Mouse (Mus musculus) thymus, adult 2 months (tissue): Measurements from ENCODE around the gene Tlk2.

Experiments used
- CTCF ChIP-seq: fragments of 200-500 bp; IDR thresholded peaks from 2 replicates; pipeline ENCODE4 v1.5.1; 2012; ENCODE audit warnings: mild to moderate bottlenecking, control low read depth, low read length, moderate library complexity, borderline replicate concordance; ENCODE audit not compliant: control insufficient read depth, poor library complexity, insufficient read depth; ENCODE audit errors: extremely low read depth
- POLR2A ChIP-seq: fragments of 200-500 bp; IDR thresholded peaks from 2 replicates; pipeline ENCODE4 v1.6.1; 2012; ENCODE audit warnings: mild to moderate bottlenecking, low read length, control low read depth, moderate library complexity; ENCODE audit not compliant: control insufficient read depth, poor library complexity, insufficient read depth; ENCODE audit errors: extremely low read depth

- TF ChIP-seq CTCF, result no peak
- no peak for TF ChIP-seq POLR2A
Measured at GRCm38 (mm10) chr11:105164516-105165510, 13.8 kb upstream of the Tlk2 start.
